Mouse (Mus musculus): ENCODE data around the gene Yap1. TPM values are rescaled to one million over a fixed set of nuclear protein-coding genes. Genes with fewer than 3 reads are reported as not detected.

The Yap1 gene
- polyA plus RNA-seq, 1 experiment from 2014 or later, result 8.7 TPM

- H3K4me1 ChIP-seq (ENCODE audit: control insufficient read depth, insufficient read depth, low read length), result peaks cover 25% of the 10 kb centered on the region
- no peak overlapping the region for H3K4me2 ChIP-seq (ENCODE audit: low read length)
- no peaks in the 10 kb centered on the region for H3K9me3 ChIP-seq (replicated peaks; ENCODE audit: control insufficient read depth, low read length)
- H3K36me3 ChIP-seq (ENCODE audit: control insufficient read depth, insufficient read depth, low read length), result 0 out of 2 replicates have a peak, but pooled peaks cover 3% of the 10 kb centered on the region
- H3K27ac ChIP-seq (ENCODE audit: low read depth, low read length), result no peak overlapping the region
- no peak overlapping the region for H3K4me3 ChIP-seq (ENCODE audit: low read depth, low read length)
- WGBS, result 94% methylated on average over 2 of the region's 2 CpGs
- H3K27me3 ChIP-seq (replicated peaks; ENCODE audit: control insufficient read depth, insufficient read depth, low read length), result no peaks in the 10 kb centered on the region
- H3K9ac ChIP-seq (ENCODE audit: low read length), result no peak overlapping the region
- DNase-seq (ENCODE audit: low spot score) (no peak), ATAC-seq (no peak)
Measured at GRCm38 (mm10) chr9:7963867-7964266, 40.5 kb downstream of the Yap1 start.

DNA sequence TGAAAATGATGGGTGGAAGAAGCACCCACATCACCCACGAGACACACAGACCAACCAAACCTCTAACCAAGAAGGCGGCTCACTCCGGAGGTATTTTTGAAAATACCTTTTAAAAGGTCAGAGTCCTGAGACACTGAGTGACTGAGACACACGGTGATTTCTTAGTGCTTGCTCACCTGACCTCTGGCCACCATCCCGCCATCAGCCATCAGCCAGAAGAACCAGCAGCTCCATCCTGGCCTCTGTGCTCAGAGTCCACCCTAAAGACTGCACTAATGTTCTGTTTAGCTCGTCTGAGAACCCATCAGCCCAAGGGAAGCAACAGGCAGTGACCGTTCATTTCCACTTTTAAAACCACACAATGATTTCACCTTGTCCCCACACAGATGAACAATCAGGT, 41.5 kb downstream of the Yap1 start:
- Histone ChIP-seq H3K4me3 (ENCODE audit: low read depth, low read length) (no peak overlapping the region), H3K9me3 (replicated peaks; ENCODE audit: control insufficient read depth, low read length) (no peaks in the 10 kb centered on the region), H3K9ac (ENCODE audit: low read length) (no peak overlapping the region), H3K36me3 (ENCODE audit: control insufficient read depth, insufficient read depth, low read length) (0 out of 2 replicates have a peak, but pooled peaks cover 3% of the 10 kb centered on the region), H3K4me2 (ENCODE audit: low read length) (no peak overlapping the region), H3K4me1 (ENCODE audit: control insufficient read depth, insufficient read depth, low read length) (peaks cover 25% of the 10 kb centered on the region), H3K27me3 (replicated peaks; ENCODE audit: control insufficient read depth, insufficient read depth, low read length) (no peaks in the 10 kb centered on the region), H3K27ac (ENCODE audit: low read depth, low read length) (no peak overlapping the region)
- DNase-seq (ENCODE audit: low spot score), result no peak
- 88% methylated on average over 7 of the region's 7 CpGs for WGBS
- no peak for ATAC-seq

DNA sequence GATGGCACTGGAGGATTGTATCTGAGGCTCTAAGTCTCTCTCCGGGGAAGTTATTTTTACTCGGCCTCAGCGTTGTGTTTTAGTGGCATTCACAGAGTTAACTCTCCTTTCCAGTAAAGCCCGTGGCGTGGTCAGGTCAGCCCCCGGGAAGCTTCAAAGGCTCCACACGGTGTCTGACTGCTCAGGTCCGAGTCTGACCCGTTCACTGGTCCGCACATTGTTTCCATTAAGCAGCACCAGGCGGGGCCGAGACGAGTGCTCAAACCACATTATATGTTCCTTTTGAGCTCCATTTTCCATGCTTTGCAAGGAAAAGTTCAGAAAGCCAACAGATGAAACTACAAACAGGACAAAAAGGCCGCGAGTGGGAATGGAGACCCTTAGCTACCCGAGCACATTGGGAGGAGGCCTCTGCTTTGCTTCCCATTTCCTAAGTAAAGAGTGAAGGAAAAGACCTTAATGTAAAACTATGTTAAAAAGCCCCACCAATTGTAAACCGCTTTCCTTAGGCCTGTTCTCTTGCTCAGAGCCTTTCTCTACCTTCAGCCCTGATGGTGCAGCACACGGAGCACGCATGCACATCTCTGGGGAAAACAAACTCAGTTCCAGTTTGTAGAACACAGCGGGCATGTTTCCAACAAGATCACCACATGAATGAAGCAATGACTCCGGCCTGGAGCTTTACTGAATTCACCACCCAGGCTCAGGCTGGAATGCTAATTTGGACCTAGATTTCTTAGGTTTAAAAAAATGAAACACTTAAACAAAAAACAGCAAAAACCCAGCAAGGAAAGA, 42.8 kb downstream of the Yap1 start:
- Histone ChIP-seq H3K4me2 (ENCODE audit: low read length) (peak overlapping the region; percentile 7; the same call in 1 of the 2 replicates), H3K9me3 (replicated peaks; ENCODE audit: control insufficient read depth, low read length) (no peaks in the 10 kb centered on the region), H3K9ac (ENCODE audit: low read length) (no peak overlapping the region), H3K27me3 (replicated peaks; ENCODE audit: control insufficient read depth, insufficient read depth, low read length) (no peaks in the 10 kb centered on the region), H3K4me1 (ENCODE audit: control insufficient read depth, insufficient read depth, low read length) (peaks cover 25% of the 10 kb centered on the region), H3K4me3 (ENCODE audit: low read depth, low read length) (no peak overlapping the region), H3K36me3 (ENCODE audit: control insufficient read depth, insufficient read depth, low read length) (0 out of 2 replicates have a peak, but pooled peaks cover 3% of the 10 kb centered on the region), H3K27ac (ENCODE audit: low read depth, low read length) (peak overlapping the region; percentile 71; the same call in 1 of the 2 replicates)
- ATAC-seq (peak; percentile 31; the same call in 1 of the 2 replicates), DNase-seq (ENCODE audit: low spot score) (peak; percentile 69)
- WGBS, result 39% methylated on average over 21 of the region's 21 CpGs

DNA sequence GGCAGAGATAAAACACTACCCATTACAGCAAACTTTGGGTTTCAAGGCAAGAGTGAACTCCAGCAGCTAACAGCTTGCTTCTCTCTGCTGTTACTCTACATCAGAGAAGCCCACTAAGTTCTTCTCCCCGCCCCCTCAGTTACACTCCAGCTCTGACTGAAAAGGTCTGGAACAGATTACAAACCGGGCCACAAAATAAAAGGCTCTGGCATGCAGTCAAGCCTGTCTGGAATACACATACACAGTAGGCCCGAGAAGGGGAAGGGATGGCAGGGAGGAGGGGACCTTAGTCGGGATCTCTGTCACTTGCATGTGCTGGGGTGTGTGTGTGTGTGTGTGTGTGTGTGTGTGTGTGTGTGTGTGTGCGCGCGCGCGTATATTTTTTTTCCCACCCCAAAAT, 44.0 kb downstream of the Yap1 start:
- Histone ChIP-seq H3K9me3 (replicated peaks; ENCODE audit: control insufficient read depth, low read length) (no peaks in the 10 kb centered on the region), H3K36me3 (ENCODE audit: control insufficient read depth, insufficient read depth, low read length) (0 out of 2 replicates have a peak, but pooled peaks cover 2% of the 10 kb centered on the region), H3K4me1 (ENCODE audit: control insufficient read depth, insufficient read depth, low read length) (peaks cover 25% of the 10 kb centered on the region), H3K27ac (ENCODE audit: low read depth, low read length) (peak overlapping the region; percentile 52; the same call in 1 of the 2 replicates), H3K4me3 (ENCODE audit: low read depth, low read length) (no peak overlapping the region), H3K27me3 (replicated peaks; ENCODE audit: control insufficient read depth, insufficient read depth, low read length) (no peaks in the 10 kb centered on the region), H3K4me2 (ENCODE audit: low read length) (no peak overlapping the region), H3K9ac (ENCODE audit: low read length) (no peak overlapping the region)
- 51% methylated on average over 9 of the region's 9 CpGs for WGBS
- peak; percentile 83 for ATAC-seq
- DNase-seq (ENCODE audit: low spot score), result peak; percentile 92

GRCm38 (mm10) chr9:7959301-7959700, 45.1 kb downstream of the Yap1 start:
- H3K27ac ChIP-seq (ENCODE audit: low read depth, low read length), result no peak overlapping the region
- H3K4me3 ChIP-seq (ENCODE audit: low read depth, low read length), result no peak overlapping the region
- H3K27me3 ChIP-seq (replicated peaks; ENCODE audit: control insufficient read depth, insufficient read depth, low read length), result no peaks in the 10 kb centered on the region
- ATAC-seq, result no peak
- no peak overlapping the region for H3K9ac ChIP-seq (ENCODE audit: low read length)
- H3K36me3 ChIP-seq (ENCODE audit: control insufficient read depth, insufficient read depth, low read length), result no peaks in the 10 kb centered on the region
- no peak for DNase-seq (ENCODE audit: low spot score)
- H3K4me1 ChIP-seq (ENCODE audit: control insufficient read depth, insufficient read depth, low read length), result peaks cover 25% of the 10 kb centered on the region
- H3K9me3 ChIP-seq (replicated peaks; ENCODE audit: control insufficient read depth, low read length), result no peaks in the 10 kb centered on the region
- H3K4me2 ChIP-seq (ENCODE audit: low read length), result no peak overlapping the region
- 82% methylated on average over 2 of the region's 2 CpGs for WGBS

- DNase-seq (ENCODE audit: low spot score), result peak; percentile 4
- no peaks in the 10 kb centered on the region for H3K9me3 ChIP-seq (replicated peaks; ENCODE audit: control insufficient read depth, low read length)
- WGBS, result 74% methylated on average over 7 of the region's 7 CpGs
Measured at GRCm38 (mm10) chr9:7958025-7958593, 46.3 kb downstream of the Yap1 start.

DNA sequence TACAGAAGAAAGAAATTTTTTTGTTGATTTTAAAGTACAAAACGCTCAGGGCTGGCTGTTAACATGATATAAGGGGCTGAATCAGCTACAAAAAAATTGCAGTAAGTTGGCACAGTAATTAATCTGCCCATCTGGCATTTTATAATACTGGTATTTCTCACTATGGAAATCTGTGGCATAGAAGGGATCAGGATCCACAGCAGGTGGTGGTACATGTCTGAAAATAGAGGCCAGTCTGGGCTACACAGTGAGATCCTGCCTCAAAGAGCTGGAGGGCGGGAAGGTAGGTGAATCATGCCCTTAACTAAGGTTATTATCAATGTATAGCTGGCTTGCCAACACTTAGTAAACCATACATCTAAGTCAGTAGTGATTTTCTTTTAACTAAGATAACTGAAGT, 47.0 kb downstream of the Yap1 start:
- DNase-seq (ENCODE audit: low spot score) (peak; percentile 65), ATAC-seq (peak; percentile 51; the same call in 1 of the 2 replicates)
- Histone ChIP-seq H3K27me3 (replicated peaks; ENCODE audit: control insufficient read depth, insufficient read depth, low read length) (no peaks in the 10 kb centered on the region), H3K9me3 (replicated peaks; ENCODE audit: control insufficient read depth, low read length) (no peaks in the 10 kb centered on the region), H3K4me1 (ENCODE audit: control insufficient read depth, insufficient read depth, low read length) (peaks cover 25% of the 10 kb centered on the region), H3K27ac (ENCODE audit: low read depth, low read length) (no peak overlapping the region), H3K9ac (ENCODE audit: low read length) (no peak overlapping the region), H3K36me3 (ENCODE audit: control insufficient read depth, insufficient read depth, low read length) (no peaks in the 10 kb centered on the region), H3K4me2 (ENCODE audit: low read length) (no peak overlapping the region), H3K4me3 (ENCODE audit: low read depth, low read length) (no peak overlapping the region)
- 57% methylated on average over 2 of the region's 2 CpGs for WGBS

More at GRCm38 (mm10) chr9:7958025-7958593, 46.3 kb downstream of the Yap1 start:
- no peak overlapping the region for H3K4me2 ChIP-seq (ENCODE audit: low read length)
- H3K27me3 ChIP-seq (replicated peaks; ENCODE audit: control insufficient read depth, insufficient read depth, low read length), result no peaks in the 10 kb centered on the region
- no peak overlapping the region for H3K27ac ChIP-seq (ENCODE audit: low read depth, low read length)
- no peak overlapping the region for H3K4me3 ChIP-seq (ENCODE audit: low read depth, low read length)
- H3K36me3 ChIP-seq (ENCODE audit: control insufficient read depth, insufficient read depth, low read length), result no peaks in the 10 kb centered on the region
- no peak overlapping the region for H3K9ac ChIP-seq (ENCODE audit: low read length)
- no peak for ATAC-seq
- H3K4me1 ChIP-seq (ENCODE audit: control insufficient read depth, insufficient read depth, low read length), result peaks cover 25% of the 10 kb centered on the region

DNA sequence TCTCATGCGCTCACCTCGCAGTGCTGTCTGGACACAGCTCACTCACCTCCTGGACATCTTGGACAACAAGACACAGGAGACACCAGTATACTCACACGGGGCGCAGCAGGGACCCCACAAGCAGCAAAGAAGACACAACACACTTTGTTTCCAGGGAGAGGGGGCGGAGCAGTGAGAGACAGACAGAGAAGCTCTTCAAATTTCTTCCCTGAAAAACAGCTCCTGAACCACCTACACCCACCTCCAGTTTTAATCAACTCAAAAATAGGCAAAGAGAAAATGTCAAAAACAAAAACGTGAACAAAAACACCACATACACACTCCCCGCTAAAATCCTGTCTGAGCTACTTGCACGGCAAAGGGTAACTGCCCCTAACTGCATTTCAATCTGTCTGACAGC, 48.0 kb downstream of the Yap1 start:
- Histone ChIP-seq H3K4me3 (ENCODE audit: low read depth, low read length) (no peak overlapping the region), H3K36me3 (ENCODE audit: control insufficient read depth, insufficient read depth, low read length) (no peaks in the 10 kb centered on the region), H3K9ac (ENCODE audit: low read length) (no peak overlapping the region), H3K9me3 (replicated peaks; ENCODE audit: control insufficient read depth, low read length) (no peaks in the 10 kb centered on the region), H3K27me3 (replicated peaks; ENCODE audit: control insufficient read depth, insufficient read depth, low read length) (no peaks in the 10 kb centered on the region), H3K27ac (ENCODE audit: low read depth, low read length) (no peak overlapping the region), H3K4me1 (ENCODE audit: control insufficient read depth, insufficient read depth, low read length) (peaks cover 15% of the 10 kb centered on the region), H3K4me2 (ENCODE audit: low read length) (no peak overlapping the region)
- no peak for ATAC-seq
- WGBS, result 91% methylated on average over 8 of the region's 8 CpGs
- no peak for DNase-seq (ENCODE audit: low spot score)

GRCm38 (mm10) chr9:7952886-7953285, 51.5 kb downstream of the Yap1 start:
- WGBS, result 81% methylated on average over 5 of the region's 5 CpGs
- Histone ChIP-seq H3K4me2 (ENCODE audit: low read length) (no peak overlapping the region), H3K9me3 (replicated peaks; ENCODE audit: control insufficient read depth, low read length) (no peaks in the 10 kb centered on the region), H3K4me3 (ENCODE audit: low read depth, low read length) (no peak overlapping the region), H3K27ac (ENCODE audit: low read depth, low read length) (no peak overlapping the region), H3K36me3 (ENCODE audit: control insufficient read depth, insufficient read depth, low read length) (peaks cover 6% of the 10 kb centered on the region; the same call in 1 of the 2 replicates), H3K4me1 (ENCODE audit: control insufficient read depth, insufficient read depth, low read length) (no peaks in the 10 kb centered on the region), H3K9ac (ENCODE audit: low read length) (no peak overlapping the region), H3K27me3 (replicated peaks; ENCODE audit: control insufficient read depth, insufficient read depth, low read length) (no peaks in the 10 kb centered on the region)
- DNase-seq (ENCODE audit: low spot score) (no peak), ATAC-seq (no peak)

All from forebrain, embryonic 14.5 days (tissue).